Comparison of ENCODE assay signal across 15 mouse cellular contexts in genomic region chr1:55075652-55076394, GRCm38 (mm10). TPM values are rescaled to one million over a fixed set of nuclear protein-coding genes. Genes with fewer than 3 reads are reported as not detected.
DNase-seq lines count a peak whose midpoint lies in the region; ATAC-seq and TF ChIP-seq lines count a peak whose summit lies in the region.
"Had no signal": no experiment of that assay in that cellular context is flagged by ENCODE, and none has a peak within 500 bp of the region (broad histone marks: within the 10 kb centered on the region; RNA-seq: fewer than 3 reads in every experiment).

No protein-coding gene starts in this region.

- no peaks in the 10 kb centered on the region for H3K79me2 ChIP-seq in liver, adult 2 months (ENCODE audit: control insufficient read depth, insufficient read depth, low read length)

- peaks cover 21% of the 10 kb centered on the region for H3K4me1 ChIP-seq in heart, embryonic 13.5 days
- peaks cover 15% of the 10 kb centered on the region for H3K4me1 ChIP-seq in heart, embryonic 12.5 days (replicated peaks)
- H3K4me1 ChIP-seq in testis, adult 2 months (ENCODE audit: control insufficient read depth, insufficient read depth, low read length): peaks cover 2% of the 10 kb centered on the region; the same call in 1 of the 2 replicates
- peaks cover 9% of the 10 kb centered on the region for H3K4me1 ChIP-seq in liver, adult 2 months (ENCODE audit: control insufficient read depth, insufficient read depth, low read length)
- H3K4me1 ChIP-seq: forebrain, embryonic 12.5 days; lung, embryonic 15.5 days; neural tube, embryonic 13.5 days had no signal

- H3K9ac ChIP-seq in heart, embryonic 13.5 days: no peak overlapping the region
- H3K9ac ChIP-seq in heart, embryonic 12.5 days: no peak overlapping the region
- no peak overlapping the region for H3K9ac ChIP-seq in liver, adult 2 months (ENCODE audit: low read depth, low read length)
- H3K9ac ChIP-seq: forebrain, embryonic 12.5 days; lung, embryonic 15.5 days; neural tube, embryonic 13.5 days had no signal

- peak overlapping the region; percentile 58 for H3K27ac ChIP-seq in heart, embryonic 13.5 days (replicated peaks)
- no peak overlapping the region for H3K27ac ChIP-seq in heart, embryonic 12.5 days (ENCODE audit: poor library complexity, severe bottlenecking)
- H3K27ac ChIP-seq in testis, adult 2 months (ENCODE audit: control insufficient read depth, insufficient read depth, low read depth, low read length): peak overlapping the region; percentile 93
- peak overlapping the region; percentile 36 for H3K27ac ChIP-seq in liver, adult 2 months (replicated peaks; ENCODE audit: insufficient read depth, low read depth, low read length)
- H3K27ac ChIP-seq: forebrain, embryonic 12.5 days; lung, embryonic 15.5 days; neural tube, embryonic 13.5 days had no signal

- ATAC-seq in heart, embryonic 13.5 days (ENCODE audit: extremely low read depth, insufficient number of reproducible peaks, low FRiP score, low TSS enrichment): no peak
- ATAC-seq in heart, embryonic 12.5 days (ENCODE audit: insufficient number of reproducible peaks, low FRiP score): no peak
- ATAC-seq in megakaryocyte-erythroid progenitor cell, adult 5-6 weeks (replicated peaks; ENCODE audit: low FRiP score, low TSS enrichment, poor library complexity, severe bottlenecking): peak; percentile 94

- DNase-seq in testis, postnatal 14 days (ENCODE audit: low spot score): no peak
- no peak for DNase-seq in liver, adult 2 months (ENCODE audit: extremely low read depth, low read depth, low spot score)
- no peak for DNase-seq in lung, postnatal 14 days
- no peak for DNase-seq in lung, adult 18-20 months
- DNase-seq: adrenal gland, postnatal 36 days; cerebellum, postnatal 25 days; kidney, postnatal 36 days; right cerebral cortex, postnatal 4 days had no signal

- H3K27me3 ChIP-seq in heart, embryonic 13.5 days (replicated peaks): no peaks in the 10 kb centered on the region
- H3K27me3 ChIP-seq in heart, embryonic 12.5 days (replicated peaks): no peaks in the 10 kb centered on the region
- H3K27me3 ChIP-seq in testis, adult 2 months (ENCODE audit: control insufficient read depth, insufficient read depth, low read length): no peaks in the 10 kb centered on the region
- H3K27me3 ChIP-seq in liver, adult 2 months (ENCODE audit: control insufficient read depth, insufficient read depth, low read length): no peaks in the 10 kb centered on the region
- H3K27me3 ChIP-seq: forebrain, embryonic 12.5 days; lung, embryonic 15.5 days; neural tube, embryonic 13.5 days had no signal

- H3K4me3 ChIP-seq in heart, embryonic 13.5 days: no peak overlapping the region
- H3K4me3 ChIP-seq in heart, embryonic 12.5 days: no peak overlapping the region
- H3K4me3 ChIP-seq in testis, adult 2 months (ENCODE audit: control insufficient read depth, low read depth, low read length): no peak overlapping the region
- H3K4me3 ChIP-seq in liver, adult 2 months (ENCODE audit: insufficient read depth, low read depth, low read length): no peak overlapping the region
- H3K4me3 ChIP-seq: forebrain, embryonic 12.5 days; lung, embryonic 15.5 days; neural tube, embryonic 13.5 days had no signal

- WGBS in heart, embryonic 13.5 days: 36% methylated on average over 5 of the region's 5 CpGs
- 35% methylated on average over 5 of the region's 5 CpGs for WGBS in heart, embryonic 12.5 days
- WGBS in liver, adult 2 months: 75% methylated on average over 5 of the region's 5 CpGs

- H3K9me3 ChIP-seq in heart, embryonic 13.5 days: no peaks in the 10 kb centered on the region
- no peaks in the 10 kb centered on the region for H3K9me3 ChIP-seq in heart, embryonic 12.5 days (replicated peaks)
- H3K9me3 ChIP-seq: forebrain, embryonic 12.5 days; lung, embryonic 15.5 days; neural tube, embryonic 13.5 days had no signal

- no peak for TF ChIP-seq POLR2A in testis, adult 2 months (IDR thresholded peaks at IDR 0.05; ENCODE audit: control insufficient read depth, low read depth, low read length)
- TF ChIP-seq POLR2A in liver, adult 2 months (IDR thresholded peaks at IDR 0.05; ENCODE audit: extremely low read depth, insufficient read depth, low read length): no peak

- no peak overlapping the region for H3K4me2 ChIP-seq in heart, embryonic 13.5 days
- H3K4me2 ChIP-seq in heart, embryonic 12.5 days: no peak overlapping the region
- H3K4me2 ChIP-seq: forebrain, embryonic 12.5 days; lung, embryonic 15.5 days; neural tube, embryonic 13.5 days had no signal

- peaks cover 74% of the 10 kb centered on the region for H3K36me3 ChIP-seq in heart, embryonic 13.5 days
- H3K36me3 ChIP-seq in heart, embryonic 12.5 days: peaks cover 53% of the 10 kb centered on the region
- no peaks in the 10 kb centered on the region; the same call in 1 of the 2 replicates for H3K36me3 ChIP-seq in testis, adult 2 months (ENCODE audit: control insufficient read depth, insufficient read depth, low read length)
- H3K36me3 ChIP-seq in liver, adult 2 months (ENCODE audit: control insufficient read depth, insufficient read depth, low read length): peaks cover 52% of the 10 kb centered on the region

- no peak for TF ChIP-seq CTCF in testis, adult 2 months (IDR thresholded peaks at IDR 0.05; ENCODE audit: control insufficient read depth, insufficient read depth, insufficient replicate concordance, low read depth, low read length)
- TF ChIP-seq CTCF in liver, adult 2 months (IDR thresholded peaks at IDR 0.05; ENCODE audit: low read depth, low read length): no peak

RNA-seq across cellular contexts. Expression of gene Hspe1, which starts 12.1 kb away (rescaled TPM):
- polyA plus RNA-seq in heart, embryonic 13.5 days (2015; fragmentation: Nextera tagmentation; extraction: Ambion mirVana): 306 and 363 TPM in 2 replicates
- polyA plus RNA-seq in heart, embryonic 12.5 days (2016; fragmentation: Nextera tagmentation; extraction: Ambion mirVana): 427 and 428 TPM in 2 replicates
- polyA plus RNA-seq in testis, adult 2 months (2012; rRNA removed): 15.7 and 17.2 TPM in 2 replicates
- 194 and 259 TPM in 2 replicates for total RNA-seq in liver, adult 2 months (2014; rRNA removed)
- 29.5 and 41.5 TPM in 2 replicates for polyA plus RNA-seq in liver, adult 2 months (2012; rRNA removed)
- 836 and 866 TPM in 2 replicates for total RNA-seq in megakaryocyte-erythroid progenitor cell, adult 5-6 weeks (2014; fragmentation: Nextera tagmentation)
- total RNA-seq in megakaryocyte-erythroid progenitor cell, adult 5-6 weeks (2017): 921 and 969 TPM in 2 replicates

RNA-seq across cellular contexts. Expression of gene Hspd1, which starts 12.2 kb away (rescaled TPM):
- polyA plus RNA-seq in heart, embryonic 13.5 days (2015; fragmentation: Nextera tagmentation; extraction: Ambion mirVana): 432 and 493 TPM in 2 replicates
- 562 and 569 TPM in 2 replicates for polyA plus RNA-seq in heart, embryonic 12.5 days (2016; fragmentation: Nextera tagmentation; extraction: Ambion mirVana)
- polyA plus RNA-seq in testis, adult 2 months (2012; rRNA removed): 10.3 and 12.8 TPM in 2 replicates
- 262 and 301 TPM in 2 replicates for total RNA-seq in liver, adult 2 months (2014; rRNA removed)
- 52.3 and 59.2 TPM in 2 replicates for polyA plus RNA-seq in liver, adult 2 months (2012; rRNA removed)
- total RNA-seq in megakaryocyte-erythroid progenitor cell, adult 5-6 weeks (2014; fragmentation: Nextera tagmentation): 526 and 530 TPM in 2 replicates
- 929 and 1,055 TPM in 2 replicates for total RNA-seq in megakaryocyte-erythroid progenitor cell, adult 5-6 weeks (2017)

RNA-seq across cellular contexts. Expression of gene Coq10b, which starts 23.3 kb away (rescaled TPM):
- 20.9 and 21.4 TPM in 2 replicates for polyA plus RNA-seq in heart, embryonic 13.5 days (2015; fragmentation: Nextera tagmentation; extraction: Ambion mirVana)
- 23.1 and 25.3 TPM in 2 replicates for polyA plus RNA-seq in heart, embryonic 12.5 days (2016; fragmentation: Nextera tagmentation; extraction: Ambion mirVana)
- polyA plus RNA-seq in testis, adult 2 months (2012; rRNA removed): 16.0 and 20.5 TPM in 2 replicates
- total RNA-seq in liver, adult 2 months (2014; rRNA removed): 43.4 and 63.2 TPM in 2 replicates
- polyA plus RNA-seq in liver, adult 2 months (2012; rRNA removed): 6.3 and 7.8 TPM in 2 replicates
- 10.8 and 15.6 TPM in 2 replicates for total RNA-seq in megakaryocyte-erythroid progenitor cell, adult 5-6 weeks (2014; fragmentation: Nextera tagmentation)
- total RNA-seq in megakaryocyte-erythroid progenitor cell, adult 5-6 weeks (2017): 15.7 and 29.5 TPM in 2 replicates

RNA-seq across cellular contexts. Expression of gene Sf3b1, which starts 48.5 kb away (rescaled TPM):
- polyA plus RNA-seq in heart, embryonic 13.5 days (2015; fragmentation: Nextera tagmentation; extraction: Ambion mirVana): 172 and 198 TPM in 2 replicates
- polyA plus RNA-seq in heart, embryonic 12.5 days (2016; fragmentation: Nextera tagmentation; extraction: Ambion mirVana): 208 and 217 TPM in 2 replicates
- polyA plus RNA-seq in testis, adult 2 months (2012; rRNA removed): 22.3 and 27.6 TPM in 2 replicates
- total RNA-seq in liver, adult 2 months (2014; rRNA removed): 73.8 and 89.0 TPM in 2 replicates
- 11.0 and 13.6 TPM in 2 replicates for polyA plus RNA-seq in liver, adult 2 months (2012; rRNA removed)
- 192 and 240 TPM in 2 replicates for total RNA-seq in megakaryocyte-erythroid progenitor cell, adult 5-6 weeks (2014; fragmentation: Nextera tagmentation)
- total RNA-seq in megakaryocyte-erythroid progenitor cell, adult 5-6 weeks (2017): 311 and 350 TPM in 2 replicates

RNA-seq across cellular contexts. Expression of gene Mob4, which starts 55.2 kb away (rescaled TPM):
- polyA plus RNA-seq in heart, embryonic 13.5 days (2015; fragmentation: Nextera tagmentation; extraction: Ambion mirVana): 95.9 and 117 TPM in 2 replicates
- 104 and 110 TPM in 2 replicates for polyA plus RNA-seq in heart, embryonic 12.5 days (2016; fragmentation: Nextera tagmentation; extraction: Ambion mirVana)
- polyA plus RNA-seq in testis, adult 2 months (2012; rRNA removed): 3.7 and 4.2 TPM in 2 replicates
- total RNA-seq in liver, adult 2 months (2014; rRNA removed): 25.7 and 27.8 TPM in 2 replicates
- 5.6 and 6.1 TPM in 2 replicates for polyA plus RNA-seq in liver, adult 2 months (2012; rRNA removed)
- 33.5 and 42.6 TPM in 2 replicates for total RNA-seq in megakaryocyte-erythroid progenitor cell, adult 5-6 weeks (2014; fragmentation: Nextera tagmentation)
- total RNA-seq in megakaryocyte-erythroid progenitor cell, adult 5-6 weeks (2017): 29.4 and 68.9 TPM in 2 replicates
